Mouse (Mus musculus) E14TG2a.4 (cell line): ENCODE data around the gene Stx6.

ENCODE experiments used
- CTCF ChIP-seq: conservative IDR thresholded peaks from 2 replicates; pipeline ENCODE4 v1.5.1; 2014; ENCODE audit warnings: low read length
- NANOG ChIP-seq: IDR thresholded peaks from 2 replicates; pipeline ENCODE4 v1.6.1; 2014; ENCODE audit warnings: borderline replicate concordance, low read length, mixed read lengths

- TF ChIP-seq CTCF (no peak), NANOG (no peak)
These were observed 44.0 kb downstream of the Stx6 start for GRCm38 (mm10) chr1:155202472-155202871.
